Mouse (Mus musculus) testis, adult 2 months (tissue): ENCODE measurements around the gene Lama2.
"Not testable (repeated sequence)": the region's sequence is repeated elsewhere in the genome, so short reads cannot be mapped to it uniquely, and the experiment has no call there.

Source experiments
- CTCF ChIP-seq: fragments of 200-500 bp; IDR thresholded peaks from 2 replicates; pipeline ENCODE4 v1.5.1; 2012; ENCODE audit warnings: low read depth, mild to moderate bottlenecking, inconsistent platforms, low read length, moderate library complexity; ENCODE audit not compliant: control insufficient read depth, insufficient read depth, insufficient replicate concordance
- POLR2A ChIP-seq: fragments of 200-500 bp; IDR thresholded peaks from 2 replicates; pipeline ENCODE4 v1.6.1; 2012; ENCODE audit warnings: low read depth, mild to moderate bottlenecking, inconsistent platforms, low read length, moderate library complexity; ENCODE audit not compliant: control insufficient read depth

- TF ChIP-seq CTCF, POLR2A: not testable (repeated sequence)
Observed at GRCm38 (mm10) chr10:26938464-26938863, 681.1 kb downstream of the Lama2 start.
